Mouse (Mus musculus) forebrain, embryonic 15.5 days (tissue): Measurements from ENCODE around the gene Fcamr. TPM values are rescaled to one million over a fixed set of nuclear protein-coding genes. Genes with fewer than 3 reads are reported as not detected.

Source experiments
- ATAC-seq: fragments of 200-750 bp; cut with Nextera tagmentation; replicated peaks from 2 replicates; pipeline ENCODE4 v1.8.0; 2017; ENCODE audit warnings: mild to moderate bottlenecking, moderate TSS enrichment, moderate library complexity
- H3K27ac ChIP-seq: fragments of 300-500 bp; sonication (generic); replicated peaks from 2 replicates; pipeline ENCODE4 v1.5.1; 2015; ENCODE audit warnings: mild to moderate bottlenecking, inconsistent platforms
- H3K27me3 ChIP-seq: fragments of 300-500 bp; sonication (generic); 2 replicates; pipeline ENCODE4 v1.6.1; 2015; ENCODE audit warnings: inconsistent platforms
- H3K36me3 ChIP-seq: fragments of 300-500 bp; sonication (generic); 2 replicates; pipeline ENCODE4 v1.6.1; 2015; ENCODE audit warnings: mild to moderate bottlenecking, inconsistent platforms
- H3K4me1 ChIP-seq: fragments of 300-500 bp; sonication (generic); 2 replicates; pipeline ENCODE4 v1.6.1; 2015; ENCODE audit warnings: inconsistent platforms
- H3K4me2 ChIP-seq: fragments of 300-500 bp; sonication (generic); replicated peaks from 2 replicates; pipeline ENCODE4 v1.6.1; 2015; ENCODE audit warnings: mild to moderate bottlenecking, inconsistent platforms
- H3K4me3 ChIP-seq: fragments of 300-500 bp; sonication (generic); 2 replicates; pipeline ENCODE4 v1.5.1; 2015; ENCODE audit warnings: mild to moderate bottlenecking, inconsistent platforms
- H3K9ac ChIP-seq: fragments of 300-500 bp; sonication (generic); replicated peaks from 2 replicates; pipeline ENCODE4 v1.6.1; 2015; ENCODE audit warnings: mild to moderate bottlenecking, inconsistent platforms
- H3K9me3 ChIP-seq: fragments of 300-500 bp; sonication (generic); 2 replicates; pipeline ENCODE4 v1.6.1; 2016; ENCODE audit warnings: inconsistent platforms
- WGBS: fragments of 180-500 bp; shearing (Covaris S2); methylation state at CpG from one replicate; pipeline ENCODE4 v1.1.7; 2015; ENCODE audit warnings: mixed read lengths; 5-methylcytosine and 5-hydroxymethylcytosine counted together
- polyA plus RNA-seq: library from polyadenylated mRNA; unstranded; fragments of >200 nt; fragmentation: Nextera tagmentation; extraction: Ambion mirVana; gene quantifications from 2 replicates; pipeline ENCODE4 v1.2.1, GENCODE M21; 2015

The Fcamr gene
- polyA plus RNA-seq = not detected in 2 replicates

- Histone ChIP-seq H3K27me3 (no peaks in the 10 kb centered on the region), H3K9me3 (no peaks in the 10 kb centered on the region), H3K4me3 (no peak within 1 kb of the TSS), H3K9ac (no peak within 1 kb of the TSS), H3K27ac (no peak within 1 kb of the TSS), H3K4me1 (no peaks in the 10 kb centered on the region), H3K4me2 (no peak within 1 kb of the TSS), H3K36me3 (no peaks in the 10 kb centered on the region)
- WGBS = 87% methylated on average over 8 of the region's 8 CpGs
- no peak for ATAC-seq
Observed at GRCm38 (mm10) chr1:130800602-130801001, at the start of gene Fcamr. Gene Fcamr, plus strand, starts transcription at chr1:130800902.

GRCm38 (mm10) chr1:130759689-130760088 lies 41.0 kb upstream of the Fcamr start:
- H3K4me3 ChIP-seq = no peak overlapping the region
- H3K36me3 ChIP-seq = no peaks in the 10 kb centered on the region
- no peaks in the 10 kb centered on the region for H3K4me1 ChIP-seq
- 88% methylated on average over 9 of the region's 9 CpGs for WGBS
- H3K9me3 ChIP-seq = no peaks in the 10 kb centered on the region
- ATAC-seq = no peak
- no peak overlapping the region for H3K4me2 ChIP-seq
- H3K9ac ChIP-seq = no peak overlapping the region
- no peak overlapping the region for H3K27ac ChIP-seq
- H3K27me3 ChIP-seq = no peaks in the 10 kb centered on the region

- Histone ChIP-seq H3K9me3 (no peaks in the 10 kb centered on the region), H3K9ac (no peak overlapping the region), H3K27me3 (no peaks in the 10 kb centered on the region), H3K4me3 (no peak overlapping the region), H3K4me1 (no peaks in the 10 kb centered on the region), H3K4me2 (no peak overlapping the region), H3K36me3 (no peaks in the 10 kb centered on the region), H3K27ac (no peak overlapping the region)
- no peak for ATAC-seq
- WGBS = 76% methylated on average over 1 of the region's 1 CpGs
Observed at GRCm38 (mm10) chr1:130761597-130761996, 39.1 kb upstream of the Fcamr start.

- Histone ChIP-seq H3K4me3 (no peak overlapping the region), H3K4me1 (no peaks in the 10 kb centered on the region), H3K27ac (no peak overlapping the region), H3K4me2 (no peak overlapping the region), H3K27me3 (no peaks in the 10 kb centered on the region), H3K9me3 (no peaks in the 10 kb centered on the region), H3K9ac (no peak overlapping the region), H3K36me3 (no peaks in the 10 kb centered on the region)
- no peak for ATAC-seq
- 73% methylated on average over 3 of the region's 3 CpGs for WGBS
Observed at GRCm38 (mm10) chr1:130762045-130762760, 38.5 kb upstream of the Fcamr start.

- no peaks in the 10 kb centered on the region for H3K27me3 ChIP-seq
- H3K27ac ChIP-seq = no peak overlapping the region
- no peak overlapping the region for H3K9ac ChIP-seq
- no peak for ATAC-seq
- H3K4me2 ChIP-seq = no peak overlapping the region
- no peaks in the 10 kb centered on the region for H3K4me1 ChIP-seq
- H3K4me3 ChIP-seq = no peak overlapping the region
- no peaks in the 10 kb centered on the region for H3K9me3 ChIP-seq
- 89% methylated on average over 12 of the region's 12 CpGs for WGBS
- no peaks in the 10 kb centered on the region for H3K36me3 ChIP-seq
Observed at GRCm38 (mm10) chr1:130764027-130764461, 36.7 kb upstream of the Fcamr start.

- no peak for ATAC-seq
- 85% methylated on average over 5 of the region's 5 CpGs for WGBS
- Histone ChIP-seq H3K4me3 (no peak overlapping the region), H3K27ac (no peak overlapping the region), H3K9me3 (no peaks in the 10 kb centered on the region), H3K9ac (no peak overlapping the region), H3K27me3 (no peaks in the 10 kb centered on the region), H3K4me2 (no peak overlapping the region), H3K4me1 (no peaks in the 10 kb centered on the region), H3K36me3 (no peaks in the 10 kb centered on the region)
Observed at GRCm38 (mm10) chr1:130767066-130767465, 33.6 kb upstream of the Fcamr start.

GRCm38 (mm10) chr1:130769925-130770324 lies 30.8 kb upstream of the Fcamr start:
- WGBS = 82% methylated on average over 2 of the region's 2 CpGs
- H3K27ac ChIP-seq = no peak overlapping the region
- no peaks in the 10 kb centered on the region for H3K27me3 ChIP-seq
- no peak overlapping the region for H3K4me2 ChIP-seq
- H3K36me3 ChIP-seq = no peaks in the 10 kb centered on the region
- H3K4me1 ChIP-seq = no peaks in the 10 kb centered on the region
- H3K4me3 ChIP-seq = no peak overlapping the region
- no peaks in the 10 kb centered on the region for H3K9me3 ChIP-seq
- no peak for ATAC-seq
- H3K9ac ChIP-seq = no peak overlapping the region

GRCm38 (mm10) chr1:130770487-130770886 lies 30.2 kb upstream of the Fcamr start:
- Histone ChIP-seq H3K9ac (no peak overlapping the region), H3K36me3 (no peaks in the 10 kb centered on the region), H3K4me2 (no peak overlapping the region), H3K27me3 (no peaks in the 10 kb centered on the region), H3K4me3 (no peak overlapping the region), H3K4me1 (no peaks in the 10 kb centered on the region), H3K9me3 (no peaks in the 10 kb centered on the region), H3K27ac (no peak overlapping the region)
- WGBS = 89% methylated on average over 4 of the region's 4 CpGs
- no peak for ATAC-seq

GRCm38 (mm10) chr1:130770981-130771494 lies 29.7 kb upstream of the Fcamr start:
- no peak overlapping the region for H3K4me3 ChIP-seq
- no peaks in the 10 kb centered on the region for H3K27me3 ChIP-seq
- no peak for ATAC-seq
- H3K4me1 ChIP-seq = no peaks in the 10 kb centered on the region
- H3K27ac ChIP-seq = no peak overlapping the region
- WGBS = 74% methylated on average over 3 of the region's 3 CpGs
- H3K9ac ChIP-seq = no peak overlapping the region
- H3K9me3 ChIP-seq = no peaks in the 10 kb centered on the region
- no peaks in the 10 kb centered on the region for H3K36me3 ChIP-seq
- H3K4me2 ChIP-seq = no peak overlapping the region

- H3K4me3 ChIP-seq = no peak overlapping the region
- no peaks in the 10 kb centered on the region for H3K4me1 ChIP-seq
- H3K9ac ChIP-seq = no peak overlapping the region
- H3K9me3 ChIP-seq = no peaks in the 10 kb centered on the region
- no peak overlapping the region for H3K27ac ChIP-seq
- ATAC-seq = no peak
- 40% methylated on average over 2 of the region's 2 CpGs for WGBS
- no peaks in the 10 kb centered on the region for H3K36me3 ChIP-seq
- no peak overlapping the region for H3K4me2 ChIP-seq
- no peaks in the 10 kb centered on the region for H3K27me3 ChIP-seq
Observed at GRCm38 (mm10) chr1:130775234-130775633, 25.5 kb upstream of the Fcamr start.

GRCm38 (mm10) chr1:130775691-130776331 lies 24.9 kb upstream of the Fcamr start:
- Histone ChIP-seq H3K4me1 (no peaks in the 10 kb centered on the region), H3K27ac (no peak overlapping the region), H3K36me3 (no peaks in the 10 kb centered on the region), H3K4me2 (no peak overlapping the region), H3K9ac (no peak overlapping the region), H3K4me3 (no peak overlapping the region), H3K27me3 (no peaks in the 10 kb centered on the region), H3K9me3 (no peaks in the 10 kb centered on the region)
- ATAC-seq = no peak
- 79% methylated on average over 7 of the region's 7 CpGs for WGBS

GRCm38 (mm10) chr1:130776645-130777044 lies 24.1 kb upstream of the Fcamr start:
- Histone ChIP-seq H3K9ac (no peak overlapping the region), H3K27me3 (no peaks in the 10 kb centered on the region), H3K36me3 (no peaks in the 10 kb centered on the region), H3K27ac (no peak overlapping the region), H3K4me2 (no peak overlapping the region), H3K4me1 (no peaks in the 10 kb centered on the region), H3K4me3 (no peak overlapping the region), H3K9me3 (no peaks in the 10 kb centered on the region)
- no peak for ATAC-seq
- WGBS = 89% methylated on average over 1 of the region's 1 CpGs
